In the genomic region with DNA sequence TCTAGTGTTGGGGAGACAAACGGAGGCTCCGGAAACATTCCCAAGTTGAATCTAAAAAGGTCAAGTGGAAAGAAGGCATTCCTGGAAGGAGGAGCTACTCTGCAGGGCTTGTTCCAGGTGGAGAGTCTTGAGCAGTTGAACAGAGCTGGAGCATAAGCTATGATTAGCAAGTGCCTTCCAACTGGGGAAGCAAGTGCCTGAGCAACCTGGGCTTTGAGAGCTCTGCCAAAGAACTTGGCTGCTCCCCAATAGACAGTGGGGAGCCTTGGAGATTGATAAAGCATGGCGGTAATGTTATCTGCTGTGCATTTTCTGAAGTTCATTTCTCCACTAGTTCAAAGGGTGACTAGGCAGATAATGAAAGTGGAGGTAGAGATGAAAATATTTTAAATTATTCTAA, we compare ENCODE assay signal across 23 mouse cellular contexts.
DNase-seq lines count a peak whose midpoint lies in the region; ATAC-seq and TF ChIP-seq lines count a peak whose summit lies in the region.
"Had no signal": no experiment of that assay in that cellular context is flagged by ENCODE, and none has a peak within 500 bp of the region (broad histone marks: within the 10 kb centered on the region; RNA-seq: fewer than 3 reads in every experiment).

No protein-coding gene starts in this region.

- H3K9me3 ChIP-seq in embryonic facial prominence, embryonic 14.5 days (ENCODE audit: control insufficient read depth, low read length) = no peaks in the 10 kb centered on the region
- no peaks in the 10 kb centered on the region for H3K9me3 ChIP-seq in embryonic facial prominence, embryonic 10.5 days
- H3K9me3 ChIP-seq: liver, embryonic 15.5 days; neural tube, embryonic 13.5 days had no signal

- H3K4me2 ChIP-seq in embryonic facial prominence, embryonic 14.5 days (ENCODE audit: low read depth, low read length) = no peak overlapping the region
- H3K4me2 ChIP-seq: liver, embryonic 15.5 days; neural tube, embryonic 13.5 days had no signal

- no peak overlapping the region for H3K27ac ChIP-seq in embryonic facial prominence, embryonic 14.5 days (replicated peaks; ENCODE audit: low read depth, low read length)
- no peak overlapping the region for H3K27ac ChIP-seq in embryonic facial prominence, embryonic 10.5 days (replicated peaks)
- H3K27ac ChIP-seq in left cerebral cortex, adult 2 months = no peak overlapping the region
- H3K27ac ChIP-seq in cerebellum, adult 2 months (ENCODE audit: insufficient read depth, low read length) = no peak overlapping the region
- H3K27ac ChIP-seq in heart, adult 2 months = no peak overlapping the region
- H3K27ac ChIP-seq: liver, embryonic 15.5 days; neural tube, embryonic 13.5 days had no signal

- no peak for TF ChIP-seq CTCF in left cerebral cortex, adult 2 months (IDR thresholded peaks at IDR 0.05)
- no peak for TF ChIP-seq CTCF in cerebellum, adult 2 months (IDR thresholded peaks at IDR 0.05; ENCODE audit: borderline replicate concordance, insufficient read depth, low read depth, low read length)
- TF ChIP-seq CTCF in heart, adult 2 months (IDR thresholded peaks at IDR 0.05) = no peak

- no peak overlapping the region for H3K9ac ChIP-seq in embryonic facial prominence, embryonic 14.5 days (ENCODE audit: low read depth, low read length)
- H3K9ac ChIP-seq in heart, adult 2 months (ENCODE audit: low read depth, low read length) = no peak overlapping the region
- H3K9ac ChIP-seq: liver, embryonic 15.5 days; neural tube, embryonic 13.5 days had no signal

- H3K79me2 ChIP-seq in heart, adult 2 months (replicated peaks; ENCODE audit: control insufficient read depth, insufficient read depth, low read length) = no peaks in the 10 kb centered on the region

- no peak for TF ChIP-seq POLR2A in cerebellum, adult 2 months (IDR thresholded peaks at IDR 0.05; ENCODE audit: borderline replicate concordance, insufficient read depth, low read length)
- TF ChIP-seq POLR2A in heart, adult 2 months (IDR thresholded peaks at IDR 0.05; ENCODE audit: insufficient read depth, low read depth, low read length) = no peak

- no peaks in the 10 kb centered on the region for H3K27me3 ChIP-seq in embryonic facial prominence, embryonic 14.5 days (replicated peaks; ENCODE audit: control insufficient read depth, insufficient read depth, low read length)
- no peaks in the 10 kb centered on the region for H3K27me3 ChIP-seq in embryonic facial prominence, embryonic 10.5 days (replicated peaks; ENCODE audit: low read depth, poor library complexity, severe bottlenecking)
- no peaks in the 10 kb centered on the region for H3K27me3 ChIP-seq in cerebellum, adult 2 months (ENCODE audit: control insufficient read depth, insufficient read depth, low read length)
- H3K27me3 ChIP-seq in heart, adult 2 months (ENCODE audit: control insufficient read depth, insufficient read depth, low read length) = no peaks in the 10 kb centered on the region
- H3K27me3 ChIP-seq: liver, embryonic 15.5 days; neural tube, embryonic 13.5 days; Patski had no signal

- intact Hi-C loops in left cerebral cortex, postnatal 4 days (cut with DNase I) = no loop called here
- intact Hi-C loops in left cerebral cortex, adult 2 months (cut with DNase I) = no loop called here
- intact Hi-C loops in heart, adult 2 months (cut with DNase I) = no loop called here

- ATAC-seq in embryonic facial prominence, embryonic 14.5 days (ENCODE audit: low read depth) = no peak
- ATAC-seq: CD4-positive, CD25-positive, alpha-beta regulatory T cell, adult 4 months; intestine, postnatal 0 days; Patski had no signal

- H3K4me1 ChIP-seq in embryonic facial prominence, embryonic 14.5 days (ENCODE audit: control insufficient read depth, insufficient read depth, low read length) = no peaks in the 10 kb centered on the region
- no peaks in the 10 kb centered on the region for H3K4me1 ChIP-seq in embryonic facial prominence, embryonic 10.5 days
- H3K4me1 ChIP-seq in cerebellum, adult 2 months (ENCODE audit: control insufficient read depth, insufficient read depth, low read length) = no peaks in the 10 kb centered on the region
- H3K4me1 ChIP-seq in heart, adult 2 months (ENCODE audit: control insufficient read depth, insufficient read depth, low read length) = no peaks in the 10 kb centered on the region
- H3K4me1 ChIP-seq: liver, embryonic 15.5 days; neural tube, embryonic 13.5 days had no signal

- no peaks in the 10 kb centered on the region for H3K36me3 ChIP-seq in embryonic facial prominence, embryonic 14.5 days (ENCODE audit: control insufficient read depth, insufficient read depth, low read length)
- no peaks in the 10 kb centered on the region for H3K36me3 ChIP-seq in embryonic facial prominence, embryonic 10.5 days (replicated peaks)
- no peaks in the 10 kb centered on the region for H3K36me3 ChIP-seq in heart, adult 2 months (ENCODE audit: control insufficient read depth, insufficient read depth, low read length)
- H3K36me3 ChIP-seq: liver, embryonic 15.5 days; neural tube, embryonic 13.5 days had no signal

- 86% methylated on average over 3 of the region's 3 CpGs for WGBS in embryonic facial prominence, embryonic 14.5 days
- 94% methylated on average over 3 of the region's 3 CpGs for WGBS in embryonic facial prominence, embryonic 10.5 days
- WGBS in cerebellum, adult 2 months = 6% methylated on average over 3 of the region's 3 CpGs
- 72% methylated on average over 3 of the region's 3 CpGs for WGBS in heart, adult 2 months

- TF ChIP-seq EP300 in heart, adult 2 months (IDR thresholded peaks at IDR 0.05; ENCODE audit: insufficient read depth, low read depth, low read length) = no peak

- peak; percentile 16 for DNase-seq in embryonic facial prominence, embryonic 14.5 days (ENCODE audit: low spot score)
- no peak for DNase-seq in embryonic facial prominence, embryonic 10.5 days (ENCODE audit: low spot score)
- peak; percentile 60 for DNase-seq in left cerebral cortex, postnatal 4 days
- no peak for DNase-seq in left cerebral cortex, adult 2 months (ENCODE audit: extremely low spot score in 1 of 2, low spot score in 2 of 2)
- DNase-seq in cerebellum, adult 2 months = peak; percentile 17 to 42
- peak; percentile 25 to 34 for DNase-seq in cerebellum, postnatal 36 days
- DNase-seq in gastrocnemius, adult 8-10 months (ENCODE audit: low spot score in 2 of 2) = no peak
- DNase-seq in heart, adult 2 months = no peak
- DNase-seq: adrenal gland, postnatal 36 days; gastrocnemius, postnatal 25 days; heart, postnatal 4 days; kidney, postnatal 25 days; lung, postnatal 4 days; midbrain, embryonic 14.5 days; retina, postnatal 1 day; thymus, adult 18-20 months; thymus, postnatal 36 days had no signal

- H3K4me3 ChIP-seq in embryonic facial prominence, embryonic 14.5 days (ENCODE audit: low read depth, low read length) = no peak overlapping the region
- H3K4me3 ChIP-seq in embryonic facial prominence, embryonic 10.5 days = no peak overlapping the region
- H3K4me3 ChIP-seq in left cerebral cortex, adult 2 months = no peak overlapping the region
- no peak overlapping the region for H3K4me3 ChIP-seq in cerebellum, adult 2 months (replicated peaks; ENCODE audit: insufficient read depth, low read depth, low read length)
- H3K4me3 ChIP-seq in heart, adult 2 months = no peak overlapping the region
- H3K4me3 ChIP-seq: liver, embryonic 15.5 days; myocyte; neural tube, embryonic 13.5 days had no signal

Comparison
In these comparisons a context has a peak if more than half of its experiments do, and no peak if none do; other contexts are left out.
1. DNase-seq: peak in embryonic facial prominence, embryonic 14.5 days (single experiment), left cerebral cortex, postnatal 4 days (single experiment), cerebellum, adult 2 months (2 of 2) and cerebellum, postnatal 36 days (2 of 2); none in embryonic facial prominence, embryonic 10.5 days (single experiment), left cerebral cortex, adult 2 months (0 of 2), gastrocnemius, adult 8-10 months (0 of 2) and heart, adult 2 months (0 of 2).